Mouse (Mus musculus) neural tube, embryonic 12.5 days (tissue): ENCODE data around the gene Fancm. TPM values are rescaled to one million over a fixed set of nuclear protein-coding genes. Genes with fewer than 3 reads are reported as not detected.

Experiments used
- ATAC-seq: fragments of 200-750 bp; cut with Nextera tagmentation; 2 replicates; pipeline ENCODE4 v1.8.0; 2017; ENCODE audit warnings: low read depth, mild to moderate bottlenecking, moderate TSS enrichment, moderate library complexity; ENCODE audit not compliant: low FRiP score
- H3K27ac ChIP-seq: fragments of 300-500 bp; sonication (generic); 2 replicates; pipeline ENCODE4 v1.5.1; 2016
- H3K27me3 ChIP-seq: fragments of 300-500 bp; sonication (generic); replicated peaks from 2 replicates; pipeline ENCODE4 v1.6.1; 2016; ENCODE audit warnings: mild to moderate bottlenecking
- H3K36me3 ChIP-seq: fragments of 300-500 bp; sonication (generic); 2 replicates; pipeline ENCODE4 v1.6.1; 2016; ENCODE audit warnings: mild to moderate bottlenecking
- H3K4me1 ChIP-seq: fragments of 300-500 bp; sonication (generic); 2 replicates; pipeline ENCODE4 v1.6.1; 2016
- H3K4me2 ChIP-seq: fragments of 300-500 bp; sonication (generic); replicated peaks from 2 replicates; pipeline ENCODE4 v1.6.1; 2016; ENCODE audit warnings: mild to moderate bottlenecking
- H3K4me3 ChIP-seq: fragments of 300-500 bp; sonication (generic); 2 replicates; pipeline ENCODE4 v1.5.1; 2016
- H3K9ac ChIP-seq: fragments of 300-500 bp; sonication (generic); 2 replicates; pipeline ENCODE4 v1.6.1; 2016; ENCODE audit warnings: mild to moderate bottlenecking
- H3K9me3 ChIP-seq: fragments of 300-500 bp; sonication (generic); 2 replicates; pipeline ENCODE4 v1.6.1; 2016; ENCODE audit warnings: mild to moderate bottlenecking
- WGBS: fragments of 180-500 bp; shearing (Covaris S2); methylation state at CpG from one replicate; pipeline ENCODE4 v1.1.7; 2016; 5-methylcytosine and 5-hydroxymethylcytosine counted together
- polyA plus RNA-seq: library from polyadenylated mRNA; unstranded; fragments of >200 nt; fragmentation: Nextera tagmentation; extraction: Ambion mirVana; gene quantifications from 2 replicates; pipeline ENCODE4 v1.2.1, GENCODE M21; 2016

The Fancm gene
- polyA plus RNA-seq, result 12.1 and 15.8 TPM in 2 replicates

GRCm38 (mm10) chr12:65075085-65075732 lies at the start of gene Fancm:
Gene Fancm, plus strand, starts transcription at chr12:65075603.
- Histone ChIP-seq H3K4me1 (peaks cover 20% of the 10 kb centered on the region), H3K27ac (peak within 1 kb of the TSS; percentile 81), H3K9ac (peak within 1 kb of the TSS; percentile 89), H3K36me3 (peaks cover 3% of the 10 kb centered on the region), H3K4me3 (peak within 1 kb of the TSS; percentile 91), H3K27me3 (no peaks in the 10 kb centered on the region), H3K9me3 (no peaks in the 10 kb centered on the region), H3K4me2 (peak within 1 kb of the TSS; percentile 79)
- peak; percentile 35 for ATAC-seq
- 3% methylated on average over 39 of the region's 39 CpGs for WGBS

GRCm38 (mm10) chr12:65035839-65036189 lies 39.6 kb upstream of the Fancm start:
- 49% methylated on average over 8 of the region's 8 CpGs for WGBS
- Histone ChIP-seq H3K4me2 (peak overlapping the region; percentile 64), H3K36me3 (no peaks in the 10 kb centered on the region), H3K4me1 (peaks cover 7% of the 10 kb centered on the region), H3K4me3 (peak overlapping the region; percentile 89), H3K9me3 (no peaks in the 10 kb centered on the region), H3K9ac (no peak overlapping the region), H3K27me3 (no peaks in the 10 kb centered on the region), H3K27ac (no peak overlapping the region)
- ATAC-seq, result peak; percentile 14; the same call in 1 of the 2 replicates

GRCm38 (mm10) chr12:65036190-65036870 lies 39.1 kb upstream of the Fancm start, which contains the start of gene Prpf39:
Gene Prpf39, plus strand, starts transcription at chr12:65036333.
- no peaks in the 10 kb centered on the region for H3K27me3 ChIP-seq
- peak; percentile 95 for ATAC-seq

GRCm38 (mm10) chr12:65036892-65037545 lies 38.4 kb upstream of the Fancm start:
- Histone ChIP-seq H3K4me1 (peaks cover 7% of the 10 kb centered on the region), H3K27ac (no peak overlapping the region), H3K4me3 (peak overlapping the region; percentile 89), H3K27me3 (no peaks in the 10 kb centered on the region), H3K9me3 (no peaks in the 10 kb centered on the region), H3K4me2 (peak overlapping the region; percentile 64), H3K36me3 (no peaks in the 10 kb centered on the region; the same call in 1 of the 2 replicates), H3K9ac (peak overlapping the region; percentile 88)
- peak; percentile 35 for ATAC-seq
- WGBS, result 19% methylated on average over 18 of the region's 18 CpGs

More at GRCm38 (mm10) chr12:65036190-65036870, 39.1 kb upstream of the Fancm start, which contains the start of gene Prpf39:
- H3K9me3 ChIP-seq, result no peaks in the 10 kb centered on the region
- peaks cover 7% of the 10 kb centered on the region for H3K4me1 ChIP-seq
- H3K36me3 ChIP-seq, result no peaks in the 10 kb centered on the region
- H3K4me2 ChIP-seq, result peak within 1 kb of the TSS; percentile 64
- peak within 1 kb of the TSS; percentile 88 for H3K9ac ChIP-seq
- H3K4me3 ChIP-seq, result peak within 1 kb of the TSS; percentile 89
- no peak within 1 kb of the TSS for H3K27ac ChIP-seq
- under 1% methylated on average over 64 of the region's 65 CpGs for WGBS

- Histone ChIP-seq H3K27ac (no peak overlapping the region), H3K36me3 (no peaks in the 10 kb centered on the region; the same call in 1 of the 2 replicates), H3K4me1 (peaks cover 7% of the 10 kb centered on the region), H3K4me2 (peak overlapping the region; percentile 64), H3K4me3 (no peak overlapping the region), H3K9ac (no peak overlapping the region), H3K9me3 (no peaks in the 10 kb centered on the region), H3K27me3 (no peaks in the 10 kb centered on the region)
- 30% methylated on average over 4 of the region's 4 CpGs for WGBS
- no peak for ATAC-seq
These were observed 37.9 kb upstream of the Fancm start for GRCm38 (mm10) chr12:65037546-65037937.

- no peaks in the 10 kb centered on the region for H3K4me1 ChIP-seq
- ATAC-seq, result no peak
- no peaks in the 10 kb centered on the region for H3K27me3 ChIP-seq
- H3K36me3 ChIP-seq, result peaks cover 17% of the 10 kb centered on the region
- H3K9me3 ChIP-seq, result no peaks in the 10 kb centered on the region
- no peak overlapping the region for H3K4me2 ChIP-seq
- H3K9ac ChIP-seq, result no peak overlapping the region
- H3K4me3 ChIP-seq, result no peak overlapping the region
- no peak overlapping the region for H3K27ac ChIP-seq
These were observed 26.6 kb upstream of the Fancm start for GRCm38 (mm10) chr12:65048799-65049198.

- Histone ChIP-seq H3K4me3 (no peak overlapping the region), H3K27me3 (no peaks in the 10 kb centered on the region), H3K4me1 (no peaks in the 10 kb centered on the region), H3K36me3 (peaks cover 44% of the 10 kb centered on the region), H3K27ac (no peak overlapping the region), H3K9ac (no peak overlapping the region), H3K4me2 (no peak overlapping the region), H3K9me3 (no peaks in the 10 kb centered on the region)
- 91% methylated on average over 2 of the region's 2 CpGs for WGBS
- ATAC-seq, result no peak
These were observed 17.2 kb upstream of the Fancm start for GRCm38 (mm10) chr12:65058203-65058602.

- no peak overlapping the region for H3K4me2 ChIP-seq
- H3K9me3 ChIP-seq, result no peaks in the 10 kb centered on the region
- H3K9ac ChIP-seq, result no peak overlapping the region
- no peaks in the 10 kb centered on the region for H3K27me3 ChIP-seq
- no peak for ATAC-seq
- peaks cover 51% of the 10 kb centered on the region for H3K36me3 ChIP-seq
- no peaks in the 10 kb centered on the region for H3K4me1 ChIP-seq
- H3K27ac ChIP-seq, result no peak overlapping the region
- no peak overlapping the region for H3K4me3 ChIP-seq
These were observed 14.3 kb upstream of the Fancm start for GRCm38 (mm10) chr12:65061082-65061481.

GRCm38 (mm10) chr12:65065241-65065640 lies 10.2 kb upstream of the Fancm start:
- 87% methylated on average over 2 of the region's 2 CpGs for WGBS
- no peak for ATAC-seq
- Histone ChIP-seq H3K27ac (no peak overlapping the region), H3K9me3 (no peaks in the 10 kb centered on the region), H3K27me3 (no peaks in the 10 kb centered on the region), H3K4me2 (no peak overlapping the region), H3K4me3 (no peak overlapping the region), H3K4me1 (no peaks in the 10 kb centered on the region), H3K9ac (no peak overlapping the region), H3K36me3 (peaks cover 56% of the 10 kb centered on the region)

GRCm38 (mm10) chr12:65066234-65066633 lies 9.2 kb upstream of the Fancm start:
- Histone ChIP-seq H3K4me3 (no peak overlapping the region), H3K9me3 (no peaks in the 10 kb centered on the region), H3K4me1 (no peaks in the 10 kb centered on the region), H3K4me2 (no peak overlapping the region), H3K27me3 (no peaks in the 10 kb centered on the region), H3K36me3 (peaks cover 48% of the 10 kb centered on the region), H3K9ac (no peak overlapping the region), H3K27ac (no peak overlapping the region)
- WGBS, result 89% methylated on average over 3 of the region's 3 CpGs
- no peak for ATAC-seq

- Histone ChIP-seq H3K4me2 (no peak overlapping the region), H3K27me3 (no peaks in the 10 kb centered on the region), H3K9ac (no peak overlapping the region), H3K36me3 (peaks cover 35% of the 10 kb centered on the region), H3K27ac (no peak overlapping the region), H3K4me3 (no peak overlapping the region), H3K4me1 (no peaks in the 10 kb centered on the region), H3K9me3 (no peaks in the 10 kb centered on the region)
- no peak for ATAC-seq
- WGBS, result 89% methylated on average over 4 of the region's 4 CpGs
These were observed 7.0 kb upstream of the Fancm start for GRCm38 (mm10) chr12:65068409-65068808.

- 6% methylated on average over 21 of the region's 21 CpGs for WGBS
- peak overlapping the region; percentile 77 for H3K4me3 ChIP-seq
- H3K4me2 ChIP-seq, result peak overlapping the region; percentile 79
- ATAC-seq, result peak; percentile 83
- peaks cover 11% of the 10 kb centered on the region; the same call in 1 of the 2 replicates for H3K36me3 ChIP-seq
- H3K4me1 ChIP-seq, result peaks cover 20% of the 10 kb centered on the region
- no peaks in the 10 kb centered on the region for H3K27me3 ChIP-seq
- H3K27ac ChIP-seq, result peak overlapping the region; percentile 79
- H3K9me3 ChIP-seq, result no peaks in the 10 kb centered on the region
- peak overlapping the region; percentile 89 for H3K9ac ChIP-seq
These were observed 2.3 kb upstream of the Fancm start for GRCm38 (mm10) chr12:65072911-65073610.
